Mouse (Mus musculus) MEL (cell line): ENCODE measurements around the gene Fam161a. TPM values are rescaled to one million over a fixed set of nuclear protein-coding genes. Genes with fewer than 3 reads are reported as not detected.
A peak's percentile ranks its signal among the peaks of the same experiment; 100 is the strongest.

Experiments used
- DNase-seq: peaks from one replicate; pipeline ENCODE4 v3.0.0; 2011; ENCODE audit warnings: low read depth, low spot score
- H3K27ac ChIP-seq: 2 replicates; pipeline ENCODE4 v1.5.1; 2012; ENCODE audit warnings: low read depth, mild to moderate bottlenecking, control low read depth, low read length, moderate library complexity; ENCODE audit not compliant: control insufficient read depth
- H3K27me3 ChIP-seq, 2 experiments: fragments of 150-350 bp in 1 of 2; sonication (generic) in 1 of 2; 2 replicates each; pipeline ENCODE4 v1.6.1; 2012; ENCODE audit warnings: low read length in 2 of 2, mild to moderate bottlenecking in 2 of 2, improper control_type of control experiment in 1 of 2, moderate library complexity in 1 of 2; ENCODE audit not compliant: insufficient read depth in 2 of 2, control insufficient read depth in 1 of 2
- H3K36me3 ChIP-seq, 2 experiments: 2 replicates each; pipeline ENCODE4 v1.6.1; 2012 to 2014; ENCODE audit warnings: low read length in 2 of 2, improper control_type of control experiment in 1 of 2, inconsistent platforms in 1 of 2, mild to moderate bottlenecking in 1 of 2; ENCODE audit not compliant: insufficient read depth in 2 of 2, control insufficient read depth in 1 of 2
- H3K4me1 ChIP-seq, 2 experiments: fragments of 150-350 bp in 1 of 2; sonication (generic) in 1 of 2; 2 replicates each; pipeline ENCODE4 v1.6.1; 2012; ENCODE audit warnings: low read length in 2 of 2, improper control_type of control experiment in 1 of 2, mild to moderate bottlenecking in 1 of 2; ENCODE audit not compliant: insufficient read depth in 2 of 2, control insufficient read depth in 1 of 2
- H3K4me3 ChIP-seq, 2 experiments: fragments of 150-350 bp in 1 of 2; sonication (generic) in 1 of 2; 2 replicates each; pipeline ENCODE4 v1.5.1; 2012; ENCODE audit warnings: low read depth in 2 of 2, low read length in 2 of 2, mild to moderate bottlenecking in 2 of 2, moderate library complexity in 2 of 2, control low read depth in 1 of 2, improper control_type of control experiment in 1 of 2; ENCODE audit not compliant: control insufficient read depth in 1 of 2, insufficient read depth in 1 of 2
- H3K79me2 ChIP-seq: 2 replicates; pipeline ENCODE4 v1.6.1; 2012; ENCODE audit warnings: mild to moderate bottlenecking, low read length, moderate library complexity; ENCODE audit not compliant: control insufficient read depth, poor library complexity, insufficient read depth
- H3K9ac ChIP-seq: 2 replicates; pipeline ENCODE4 v1.6.1; 2012; ENCODE audit warnings: low read depth, mild to moderate bottlenecking, control low read depth, low read length, moderate library complexity; ENCODE audit not compliant: control insufficient read depth, poor library complexity, severe bottlenecking
- H3K9me3 ChIP-seq: fragments of 150-350 bp; sonication (generic); replicated peaks from 2 replicates; pipeline ENCODE4 v1.6.1; 2012; ENCODE audit warnings: mild to moderate bottlenecking, low read length, improper control_type of control experiment, moderate library complexity; ENCODE audit not compliant: insufficient read depth
- BHLHE40 ChIP-seq: IDR thresholded peaks from 2 replicates; pipeline ENCODE4 v1.6.1; 2012; ENCODE audit warnings: low read depth, mild to moderate bottlenecking, inconsistent platforms, low read length, improper control_type of control experiment, borderline replicate concordance
- CHD1 ChIP-seq: IDR thresholded peaks from 2 replicates; pipeline ENCODE4 v1.6.1; 2012; ENCODE audit warnings: low read depth, mild to moderate bottlenecking, inconsistent platforms, low read length, improper control_type of control experiment
- CHD2 ChIP-seq: IDR thresholded peaks from 2 replicates; pipeline ENCODE4 v1.6.1; 2011; ENCODE audit warnings: low read length, improper control_type of control experiment
- CTCF ChIP-seq, 3 experiments: IDR thresholded peaks in 2 of 3; conservative IDR thresholded peaks in 1 of 3; 2 replicates each; pipeline ENCODE4 v1.5.1; 2011 to 2012; ENCODE audit warnings: low read length in 3 of 3, low read depth in 2 of 3, mild to moderate bottlenecking in 2 of 3, improper control_type of control experiment in 1 of 3, inconsistent platforms in 1 of 3, mixed read lengths in 1 of 3, moderate library complexity in 1 of 3; ENCODE audit not compliant: control insufficient read depth in 1 of 3, insufficient read depth in 1 of 3, poor library complexity in 1 of 3, severe bottlenecking in 1 of 3
- EP300 ChIP-seq, 2 experiments: IDR thresholded peaks; 2 replicates each; pipeline ENCODE4 v1.6.1; 2011; ENCODE audit warnings: improper control_type of control experiment in 2 of 2, low read length in 2 of 2, low read depth in 1 of 2, mild to moderate bottlenecking in 1 of 2
- ETS1 ChIP-seq: IDR thresholded peaks from 2 replicates; pipeline ENCODE4 v1.6.1; 2012; ENCODE audit warnings: low read depth, mild to moderate bottlenecking, inconsistent platforms, low read length, improper control_type of control experiment, moderate library complexity
- GABPA ChIP-seq: IDR thresholded peaks from 2 replicates; pipeline ENCODE4 v1.6.1; 2012; ENCODE audit warnings: low read depth, mild to moderate bottlenecking, inconsistent platforms, low read length, improper control_type of control experiment, moderate library complexity
- GATA1 ChIP-seq: IDR thresholded peaks from 2 replicates; pipeline ENCODE4 v1.6.1; 2011; ENCODE audit warnings: low read depth, low read length, improper control_type of control experiment
- HCFC1 ChIP-seq: IDR thresholded peaks from 2 replicates; pipeline ENCODE4 v1.6.1; 2012; ENCODE audit warnings: low read depth, mild to moderate bottlenecking, inconsistent platforms, low read length, improper control_type of control experiment, moderate library complexity
- JUND ChIP-seq: IDR thresholded peaks from 2 replicates; pipeline ENCODE4 v1.6.1; 2011; ENCODE audit warnings: low read depth, mild to moderate bottlenecking, improper control_type of control experiment, low read length
- KAT2A ChIP-seq: conservative IDR thresholded peaks from 2 replicates; pipeline ENCODE4 v1.6.1; 2012; ENCODE audit warnings: low read depth, low read length, improper control_type of control experiment, inconsistent platforms
- MAX ChIP-seq: IDR thresholded peaks from 2 replicates; pipeline ENCODE4 v1.6.1; 2011; ENCODE audit warnings: low read length, improper control_type of control experiment
- MAZ ChIP-seq: IDR thresholded peaks from 2 replicates; pipeline ENCODE4 v1.6.1; 2012; ENCODE audit warnings: low read depth, mild to moderate bottlenecking, inconsistent platforms, low read length, improper control_type of control experiment
- MEF2A ChIP-seq: IDR thresholded peaks from 2 replicates; pipeline ENCODE4 v1.6.1; 2014; ENCODE audit warnings: low read depth, mild to moderate bottlenecking, inconsistent platforms, low read length, improper control_type of control experiment; ENCODE audit not compliant: poor library complexity, insufficient replicate concordance, severe bottlenecking; ENCODE audit errors: extremely low read depth
- MXI1 ChIP-seq: IDR thresholded peaks from 2 replicates; pipeline ENCODE4 v1.6.1; 2011; ENCODE audit warnings: mild to moderate bottlenecking, low read depth, low read length, improper control_type of control experiment
- MYB ChIP-seq: IDR thresholded peaks from 2 replicates; pipeline ENCODE4 v1.6.1; 2011; ENCODE audit warnings: mild to moderate bottlenecking, low read depth, low read length, improper control_type of control experiment
- MYC ChIP-seq: IDR thresholded peaks from 2 replicates; pipeline ENCODE4 v1.6.1; 2011; ENCODE audit warnings: low read depth, mild to moderate bottlenecking, low read length, improper control_type of control experiment, moderate library complexity
- NELFE ChIP-seq: IDR thresholded peaks from 2 replicates; pipeline ENCODE4 v1.6.1; 2011; ENCODE audit warnings: low read depth, low read length, improper control_type of control experiment
- POLR2A ChIP-seq, 2 experiments: IDR thresholded peaks; 2 replicates each; pipeline ENCODE4 v1.6.1; 2011 to 2012; ENCODE audit warnings: low read length in 2 of 2, mild to moderate bottlenecking in 2 of 2, control low read depth in 1 of 2, improper control_type of control experiment in 1 of 2, low read depth in 1 of 2, moderate library complexity in 1 of 2; ENCODE audit not compliant: control insufficient read depth in 1 of 2, insufficient read depth in 1 of 2, poor library complexity in 1 of 2
- POLR2AphosphoS5 ChIP-seq: IDR thresholded peaks from 2 replicates; pipeline ENCODE4 v1.6.1; 2012; ENCODE audit warnings: low read depth, borderline replicate concordance, mild to moderate bottlenecking, inconsistent platforms, low read length, moderate library complexity, mixed read lengths
- RAD21 ChIP-seq: IDR thresholded peaks from 2 replicates; pipeline ENCODE4 v1.6.1; 2011; ENCODE audit warnings: mild to moderate bottlenecking, low read depth, low read length, improper control_type of control experiment
- SIN3A ChIP-seq: IDR thresholded peaks from 2 replicates; pipeline ENCODE4 v1.6.1; 2012; ENCODE audit warnings: low read length, improper control_type of control experiment, inconsistent platforms
- SMC3 ChIP-seq: IDR thresholded peaks from 2 replicates; pipeline ENCODE4 v1.6.1; 2011; ENCODE audit warnings: low read depth, low read length, improper control_type of control experiment
- TAL1 ChIP-seq: IDR thresholded peaks from 2 replicates; pipeline ENCODE4 v1.6.1; 2012; ENCODE audit warnings: mild to moderate bottlenecking, inconsistent platforms, low read length, moderate library complexity, mixed read lengths
- USF2 ChIP-seq, 2 experiments: IDR thresholded peaks; 2 replicates each; pipeline ENCODE4 v1.6.1; 2011 to 2012; ENCODE audit warnings: improper control_type of control experiment in 2 of 2, low read length in 2 of 2, borderline replicate concordance in 1 of 2, inconsistent platforms in 1 of 2, low read depth in 1 of 2, mild to moderate bottlenecking in 1 of 2; ENCODE audit not compliant: insufficient read depth in 1 of 2
- ZKSCAN1 ChIP-seq: IDR thresholded peaks from 2 replicates; pipeline ENCODE4 v1.6.1; 2012; ENCODE audit warnings: low read depth, mild to moderate bottlenecking, inconsistent platforms, low read length, improper control_type of control experiment, moderate library complexity
- ZMIZ1 ChIP-seq: IDR thresholded peaks from 2 replicates; pipeline ENCODE4 v1.6.1; 2012; ENCODE audit warnings: low read depth, mild to moderate bottlenecking, inconsistent platforms, low read length, improper control_type of control experiment, moderate library complexity
- ZNF384 ChIP-seq: IDR thresholded peaks from 2 replicates; pipeline ENCODE4 v1.6.1; 2012; ENCODE audit warnings: low read depth, mild to moderate bottlenecking, inconsistent platforms, low read length, improper control_type of control experiment
- polyA plus RNA-seq, 2 experiments: library from polyadenylated mRNA; stranded (reverse) in 1 of 2; unstranded in 1 of 2; fragments of >175 nt in 1 of 2; fragments of >200 nt in 1 of 2; gene quantifications; 2 replicates each; pipeline versions ENCODE4 v1.2.1 to v1.2.4; 2012; ENCODE audit warnings: low replicate concordance in 2 of 2, low read depth in 1 of 2; ENCODE audit not compliant: insufficient read length in 2 of 2, insufficient read depth in 1 of 2, missing spikeins in 1 of 2
- total RNA-seq: library from RNA; depleted of rRNA; stranded (reverse); fragments of 300-350 nt; gene quantifications from 2 replicates; pipeline ENCODE4 v1.2.3, GENCODE M21; 2012

Gene Fam161a
- total and polyA plus RNA-seq, 3 experiments, result 0.27 to 1.0 TPM; not detected in 1

- TF ChIP-seq NELFE, result peak; percentile 100
- peak; percentile 62; the same call in 1 of the 2 replicates for TF ChIP-seq POLR2AphosphoS5
- TF ChIP-seq SIN3A, result peak; percentile 97
- no peak for TF ChIP-seq SMC3
- peak; percentile 91 for TF ChIP-seq MAX
- TF ChIP-seq KAT2A, result peak; percentile 79
- TF ChIP-seq MAZ, result no peak
- TF ChIP-seq HCFC1, result peak; percentile 97
- no peak for TF ChIP-seq USF2 (IDR thresholded peaks at IDR 0.05; ENCODE audit: borderline replicate concordance in 1 of 2, insufficient read depth in 1 of 2, low read depth in 1 of 2, low read length in 2 of 2)
These were observed 16.8 kb upstream of the Fam161a start, which contains the start of gene Cct4 (continued) for GRCm38 (mm10) chr11:22990393-22991126.

DNA sequence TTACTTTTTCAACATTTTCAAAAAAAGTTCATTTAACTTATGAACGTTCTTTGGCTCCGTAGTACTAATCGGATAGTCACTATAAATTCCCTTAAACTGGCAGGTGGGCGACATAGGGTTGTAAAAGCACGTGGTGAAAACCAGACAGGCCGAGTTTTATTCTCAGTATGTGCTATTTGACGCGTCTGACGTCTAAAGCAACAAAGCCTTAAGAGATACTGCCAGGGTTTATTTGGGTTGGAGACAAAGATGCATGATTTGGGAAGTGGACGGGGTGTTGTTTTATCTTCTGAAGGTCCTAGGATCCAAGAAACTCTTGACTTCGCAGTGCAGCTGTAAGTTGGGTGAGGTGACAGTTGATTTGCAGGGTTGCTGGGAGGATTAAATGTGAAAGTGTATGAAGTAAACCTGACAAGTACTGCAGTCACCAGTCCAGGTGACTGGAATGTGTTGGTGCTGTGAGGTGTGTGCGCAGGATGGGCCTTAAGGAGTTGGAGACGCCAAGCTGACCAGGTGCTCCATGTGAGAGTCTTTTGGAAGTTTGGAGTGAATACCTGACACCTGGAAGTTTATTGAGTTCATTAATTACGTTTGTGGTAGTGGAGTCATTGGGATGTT, 16.0 kb upstream of the Fam161a start:
- Histone ChIP-seq H3K4me3 (peak overlapping the region; percentile 85 to 96), H3K27me3 (no peaks in the 10 kb centered on the region), H3K4me1 (peaks cover 8% of the 10 kb centered on the region in 2 experiments; a peak in 2 of 4 replicates), H3K27ac (peak overlapping the region; percentile 75), H3K9ac (peak overlapping the region; percentile 96), H3K36me3 (peaks cover 36 to 41% of the 10 kb centered on the region in 2 experiments), H3K9me3 (no peaks in the 10 kb centered on the region)
- peak; percentile 59 for DNase-seq
- TF ChIP-seq ZKSCAN1, result no peak
- TF ChIP-seq GATA1, result no peak
- no peak for TF ChIP-seq KAT2A
- TF ChIP-seq SIN3A, result peak; percentile 53; the same call in 1 of the 2 replicates
- TF ChIP-seq BHLHE40, result no peak
- peak; percentile 39; the same call in 1 of the 2 replicates for TF ChIP-seq MYC
- no peak for TF ChIP-seq TAL1
- no peak for TF ChIP-seq CHD2
- no peak for TF ChIP-seq MEF2A
- TF ChIP-seq JUND, result no peak
- TF ChIP-seq POLR2A (IDR thresholded peaks at IDR 0.05; ENCODE audit: control insufficient read depth in 1 of 2, insufficient read depth in 1 of 2, low read depth in 1 of 2, low read length in 2 of 2, poor library complexity in 1 of 2), result no peak
- TF ChIP-seq CTCF (IDR thresholded peaks at IDR 0.05 in 2 of 3, conservative IDR thresholded peaks at IDR 0.05 in 1 of 3; ENCODE audit: control insufficient read depth in 1 of 3, insufficient read depth in 1 of 3, low read depth in 2 of 3, low read length in 3 of 3, poor library complexity in 1 of 3, severe bottlenecking in 1 of 3), result no peak
- TF ChIP-seq GABPA, result no peak
- no peak for TF ChIP-seq ZNF384
- TF ChIP-seq CHD1, result no peak; the same call in 1 of the 2 replicates
- no peak; the same call in none of the 2 replicates for TF ChIP-seq MAX
- TF ChIP-seq EP300 (IDR thresholded peaks at IDR 0.05; ENCODE audit: low read depth in 1 of 2, low read length in 2 of 2), result 0 out of 4 replicates have a peak, but pooled peaks of 1 of the 2 experiments have one; percentile 7
- TF ChIP-seq POLR2AphosphoS5, result no peak
- peak; percentile 24; the same call in 1 of the 2 replicates for TF ChIP-seq MYB
- no peak for TF ChIP-seq ETS1
- no peak for TF ChIP-seq RAD21
- 0 out of 2 replicates have a peak, but pooled peaks have one; percentile 31 for TF ChIP-seq HCFC1
- TF ChIP-seq ZMIZ1, result 0 out of 2 replicates have a peak, but pooled peaks have one; percentile 44
- peak; percentile 84 for TF ChIP-seq MXI1
- TF ChIP-seq, all 39 proteins: peak for 7
- peaks cover 42% of the 10 kb centered on the region for H3K79me2 ChIP-seq
